Mouse (Mus musculus) embryonic fibroblast, embryonic 13.5 days (primary cell): ENCODE results near the gene Coq2. TPM values are rescaled to one million over a fixed set of nuclear protein-coding genes. Genes with fewer than 3 reads are reported as not detected.
A peak's percentile ranks its signal among the peaks of the same experiment; 100 is the strongest.

Experiments
- H3K27ac ChIP-seq: 2 replicates; pipeline ENCODE4 v1.5.1; 2012; ENCODE audit warnings: low read length, control low read depth, inconsistent platforms; ENCODE audit not compliant: insufficient read depth
- H3K4me1 ChIP-seq: 2 replicates; pipeline ENCODE4 v1.6.1; 2011; ENCODE audit warnings: low read length; ENCODE audit not compliant: control insufficient read depth, insufficient read depth
- H3K4me3 ChIP-seq: 2 replicates; pipeline ENCODE4 v1.5.1; 2011; ENCODE audit warnings: mild to moderate bottlenecking, control low read depth, low read length; ENCODE audit not compliant: insufficient read depth
- CTCF ChIP-seq: IDR thresholded peaks from 2 replicates; pipeline ENCODE4 v1.5.1; 2011; ENCODE audit warnings: mild to moderate bottlenecking, control low read depth, low read length, moderate library complexity, borderline replicate concordance; ENCODE audit not compliant: insufficient read depth
- POLR2A ChIP-seq: IDR thresholded peaks from 2 replicates; pipeline ENCODE4 v1.6.1; 2011; ENCODE audit warnings: low read depth, mild to moderate bottlenecking, control low read depth, low read length, moderate library complexity
- polyA plus RNA-seq: library from polyadenylated mRNA; stranded (reverse); fragments of >200 nt; gene quantifications from 2 replicates; pipeline ENCODE4 v1.2.4, GENCODE M21; 2011; ENCODE audit warnings: low read depth; ENCODE audit not compliant: missing spikeins, insufficient read length

Coq2 gene
- polyA plus RNA-seq, 1 experiment, result 31.8 TPM

DNA sequence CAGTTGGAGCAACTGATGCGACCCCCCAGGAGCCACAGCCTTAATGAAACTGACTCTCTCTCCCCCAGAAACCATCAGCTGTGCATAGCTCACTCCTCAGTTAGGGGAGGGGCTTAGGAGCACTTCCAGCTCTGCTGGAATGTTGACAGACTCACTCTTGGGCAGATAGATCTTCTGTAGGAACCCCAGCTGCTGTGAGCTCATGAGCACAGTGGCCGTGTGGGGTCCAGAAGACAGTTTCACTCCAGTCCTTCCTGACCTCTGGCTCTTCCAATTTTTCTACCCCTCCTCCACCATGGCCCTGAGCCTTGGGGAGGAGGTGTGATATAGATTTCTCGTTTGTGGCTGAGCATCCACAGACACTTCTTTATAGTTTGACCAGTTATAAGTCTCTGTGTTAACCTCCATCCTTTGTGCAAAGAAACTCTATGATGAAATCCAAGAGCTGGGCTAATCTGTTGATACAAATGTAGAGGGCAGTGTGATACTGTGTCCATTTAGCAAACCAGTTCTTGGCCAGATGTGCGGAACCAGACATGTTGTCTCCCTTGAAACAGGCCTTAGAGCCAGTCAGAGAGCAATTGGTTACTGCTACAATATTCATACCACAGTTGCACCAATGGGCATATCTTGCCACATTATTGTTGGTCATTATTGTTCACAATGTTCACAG lies 67.7 kb downstream of the Coq2 start:
- no peak for TF ChIP-seq CTCF
- no peak for TF ChIP-seq POLR2A
- peak overlapping the region; percentile 50 for H3K27ac ChIP-seq
- H3K4me1 ChIP-seq, result peaks cover 3% of the 10 kb centered on the region; the same call in 1 of the 2 replicates
- no peak overlapping the region for H3K4me3 ChIP-seq

DNA sequence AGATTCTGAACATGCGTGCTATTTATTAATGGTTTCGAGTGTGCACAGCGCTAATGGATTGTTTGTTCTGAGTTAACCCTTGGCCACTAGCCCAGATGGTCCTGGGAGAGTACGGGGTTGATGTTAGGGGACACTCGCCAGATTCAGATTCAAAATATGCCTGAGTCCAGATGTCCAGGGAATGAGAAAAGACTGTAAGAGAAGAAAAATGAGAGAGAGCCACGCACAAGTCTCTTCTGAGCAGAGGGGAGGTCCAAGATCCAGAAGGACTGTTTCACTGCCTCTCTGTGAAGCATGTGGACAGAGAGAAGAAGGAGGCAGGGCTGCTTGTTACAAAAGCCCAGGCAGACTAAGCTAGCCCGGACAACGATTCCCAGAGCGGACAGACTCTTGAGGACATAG lies 69.1 kb downstream of the Coq2 start:
- no peak overlapping the region for H3K4me3 ChIP-seq
- TF ChIP-seq POLR2A (0 out of 2 replicates have a peak, but pooled peaks have one; percentile 28), CTCF (no peak)
- H3K4me1 ChIP-seq, result peaks cover 3% of the 10 kb centered on the region; the same call in 1 of the 2 replicates

More for the DNA sequence above, 69.1 kb downstream of the Coq2 start:
- peak overlapping the region; percentile 72 for H3K27ac ChIP-seq

Other genes starting within 250 kb of the Coq2 start
- 19.9 and 23.8 TPM in 2 replicates for gene Lin54, start 174.5 kb downstream of the Coq2 start, polyA plus RNA-seq
- gene Cops4, start 156.8 kb downstream of the Coq2 start, polyA plus RNA-seq, result 93.8 and 115 TPM in 2 replicates
- gene Plac8, start 102.9 kb downstream of the Coq2 start, polyA plus RNA-seq, result 43.8 and 104 TPM in 2 replicates
- gene Hpse, start 44.6 kb upstream of the Coq2 start, polyA plus RNA-seq, result 2.8 and 3.2 TPM in 2 replicates
- 6.9 and 7.0 TPM in 2 replicates for gene Helq, start 123.5 kb upstream of the Coq2 start, polyA plus RNA-seq
- 121 and 122 TPM in 2 replicates for gene Mrps18c, start 123.5 kb upstream of the Coq2 start, polyA plus RNA-seq
- gene Abraxas1, start 145.8 kb upstream of the Coq2 start, polyA plus RNA-seq, result 12.4 and 15.0 TPM in 2 replicates
- 1.7 and 2.0 TPM in 2 replicates for gene Gpat3, start 170.6 kb upstream of the Coq2 start, polyA plus RNA-seq